Mouse (Mus musculus) liver, embryonic 12.5 days (tissue): Measurements from ENCODE around the gene Hoxd8. TPM values are rescaled to one million over a fixed set of nuclear protein-coding genes. Genes with fewer than 3 reads are reported as not detected.

Experiments
- ATAC-seq: fragments of 200-750 bp; cut with Nextera tagmentation; 2 replicates; pipeline ENCODE4 v1.8.0; 2017; ENCODE audit warnings: moderate number of reproducible peaks, mild to moderate bottlenecking, moderate library complexity
- H3K27ac ChIP-seq: fragments of 300-500 bp; sonication (generic); 2 replicates; pipeline ENCODE4 v1.5.1; 2016; ENCODE audit warnings: mild to moderate bottlenecking
- H3K27me3 ChIP-seq: fragments of 300-500 bp; sonication (generic); replicated peaks from 2 replicates; pipeline ENCODE4 v1.6.1; 2016; ENCODE audit warnings: mild to moderate bottlenecking, moderate library complexity
- H3K36me3 ChIP-seq: fragments of 300-500 bp; sonication (generic); 2 replicates; pipeline ENCODE4 v1.6.1; 2016; ENCODE audit warnings: mild to moderate bottlenecking, moderate library complexity
- H3K4me1 ChIP-seq: fragments of 300-500 bp; sonication (generic); 2 replicates; pipeline ENCODE4 v1.6.1; 2016
- H3K4me2 ChIP-seq: fragments of 300-500 bp; sonication (generic); 2 replicates; pipeline ENCODE4 v1.6.1; 2016; ENCODE audit warnings: mild to moderate bottlenecking, moderate library complexity
- H3K4me3 ChIP-seq: fragments of 300-500 bp; sonication (generic); 2 replicates; pipeline ENCODE4 v1.5.1; 2016; ENCODE audit warnings: mild to moderate bottlenecking, moderate library complexity
- H3K9ac ChIP-seq: fragments of 300-500 bp; sonication (generic); 2 replicates; pipeline ENCODE4 v1.6.1; 2016; ENCODE audit warnings: mild to moderate bottlenecking, moderate library complexity
- H3K9me3 ChIP-seq: fragments of 300-500 bp; sonication (generic); replicated peaks from 2 replicates; pipeline ENCODE4 v1.6.1; 2016; ENCODE audit warnings: mild to moderate bottlenecking, moderate library complexity
- WGBS: fragments of 180-500 bp; shearing (Covaris S2); methylation state at CpG from one replicate; pipeline ENCODE4 v1.1.7; 2016; ENCODE audit not compliant: insufficient replicate concordance; 5-methylcytosine and 5-hydroxymethylcytosine counted together
- polyA plus RNA-seq: library from polyadenylated mRNA; unstranded; fragments of >200 nt; fragmentation: Nextera tagmentation; extraction: Ambion mirVana; gene quantifications from 2 replicates; pipeline ENCODE4 v1.2.1, GENCODE M21; 2016

The Hoxd8 gene
- 0.11 and 0.14 TPM in 2 replicates for polyA plus RNA-seq

GRCm38 (mm10) chr2:74704393-74704998 lies at the start of gene Hoxd8:
Gene Hoxd8 (plus strand): TSS chr2:74704615.
- no peak within 1 kb of the TSS for H3K27ac ChIP-seq
- no peaks in the 10 kb centered on the region for H3K9me3 ChIP-seq
- WGBS = 2% methylated on average over 45 of the region's 52 CpGs
- H3K4me2 ChIP-seq = peak within 1 kb of the TSS; percentile 59
- peaks cover 13% of the 10 kb centered on the region for H3K4me1 ChIP-seq
- H3K9ac ChIP-seq = no peak within 1 kb of the TSS
- ATAC-seq = no peak
- no peaks in the 10 kb centered on the region for H3K36me3 ChIP-seq
- H3K4me3 ChIP-seq = peak within 1 kb of the TSS; percentile 47
- H3K27me3 ChIP-seq = peaks cover 99% of the 10 kb centered on the region

GRCm38 (mm10) chr2:74654743-74655419 lies 49.5 kb upstream of the Hoxd8 start:
- H3K9ac ChIP-seq = no peak overlapping the region
- H3K4me3 ChIP-seq = peak overlapping the region; percentile 36; the same call in 1 of the 2 replicates
- no peaks in the 10 kb centered on the region for H3K9me3 ChIP-seq
- no peaks in the 10 kb centered on the region for H3K36me3 ChIP-seq
- no peak overlapping the region for H3K27ac ChIP-seq
- no peak for ATAC-seq
- whole genome bisulfite sequencing = 5% methylated on average over 14 of the region's 20 CpGs
- H3K27me3 ChIP-seq = peaks cover 90% of the 10 kb centered on the region
- peak overlapping the region; percentile 55; the same call in 1 of the 2 replicates for H3K4me2 ChIP-seq
- H3K4me1 ChIP-seq = peaks cover 13% of the 10 kb centered on the region

- peak overlapping the region; percentile 36 for H3K4me3 ChIP-seq
- no peak overlapping the region for H3K9ac ChIP-seq
- no peaks in the 10 kb centered on the region for H3K9me3 ChIP-seq
- ATAC-seq = no peak
- no peaks in the 10 kb centered on the region for H3K36me3 ChIP-seq
- peak overlapping the region; percentile 55 for H3K4me2 ChIP-seq
- WGBS = 4% methylated on average over 40 of the region's 47 CpGs
- H3K4me1 ChIP-seq = peaks cover 13% of the 10 kb centered on the region
- no peak overlapping the region for H3K27ac ChIP-seq
- peaks cover 90% of the 10 kb centered on the region for H3K27me3 ChIP-seq
Measured at GRCm38 (mm10) chr2:74655420-74655781, 49.0 kb upstream of the Hoxd8 start.

GRCm38 (mm10) chr2:74655821-74656631 lies 48.4 kb upstream of the Hoxd8 start:
- peaks cover 13% of the 10 kb centered on the region for H3K4me1 ChIP-seq
- no peaks in the 10 kb centered on the region for H3K36me3 ChIP-seq
- no peaks in the 10 kb centered on the region for H3K9me3 ChIP-seq
- ATAC-seq = no peak
- peak overlapping the region; percentile 55 for H3K4me2 ChIP-seq
- no peak overlapping the region for H3K27ac ChIP-seq
- no peak overlapping the region for H3K9ac ChIP-seq
- WGBS = 2% methylated on average over 65 of the region's 69 CpGs
- peak overlapping the region; percentile 36 for H3K4me3 ChIP-seq
- peaks cover 90% of the 10 kb centered on the region for H3K27me3 ChIP-seq

GRCm38 (mm10) chr2:74656632-74657021 lies 47.8 kb upstream of the Hoxd8 start:
- Histone ChIP-seq H3K27me3 (peaks cover 91% of the 10 kb centered on the region), H3K9ac (no peak overlapping the region), H3K4me3 (no peak overlapping the region), H3K4me2 (no peak overlapping the region), H3K27ac (no peak overlapping the region), H3K36me3 (no peaks in the 10 kb centered on the region), H3K9me3 (no peaks in the 10 kb centered on the region), H3K4me1 (peaks cover 13% of the 10 kb centered on the region)
- under 1% methylated on average over 4 of the region's 4 CpGs for WGBS
- ATAC-seq = no peak

GRCm38 (mm10) chr2:74657251-74658023 lies 47.0 kb upstream of the Hoxd8 start:
- Histone ChIP-seq H3K4me3 (peak overlapping the region; percentile 5; the same call in 1 of the 2 replicates), H3K9ac (no peak overlapping the region), H3K36me3 (no peaks in the 10 kb centered on the region), H3K4me1 (peaks cover 13% of the 10 kb centered on the region), H3K9me3 (no peaks in the 10 kb centered on the region), H3K4me2 (peak overlapping the region; percentile 6; the same call in 1 of the 2 replicates), H3K27ac (no peak overlapping the region), H3K27me3 (peaks cover 91% of the 10 kb centered on the region)
- 3% methylated on average over 62 of the region's 62 CpGs for WGBS
- ATAC-seq = no peak

- Histone ChIP-seq H3K4me3 (peak overlapping the region; percentile 5; the same call in 1 of the 2 replicates), H3K4me1 (peaks cover 13% of the 10 kb centered on the region), H3K9ac (no peak overlapping the region), H3K27ac (no peak overlapping the region), H3K4me2 (0 out of 2 replicates have a peak overlapping the region, but pooled peaks have one; percentile 6), H3K27me3 (peaks cover 96% of the 10 kb centered on the region), H3K36me3 (no peaks in the 10 kb centered on the region), H3K9me3 (no peaks in the 10 kb centered on the region)
- no peak for ATAC-seq
- 2% methylated on average over 15 of the region's 15 CpGs for WGBS
Measured at GRCm38 (mm10) chr2:74658024-74658666, 46.3 kb upstream of the Hoxd8 start.

GRCm38 (mm10) chr2:74658667-74659371 lies 45.6 kb upstream of the Hoxd8 start:
- Histone ChIP-seq H3K36me3 (no peaks in the 10 kb centered on the region), H3K9ac (no peak overlapping the region), H3K4me1 (peaks cover 13% of the 10 kb centered on the region), H3K27ac (no peak overlapping the region), H3K27me3 (peaks cover 100% of the 10 kb centered on the region), H3K4me3 (no peak overlapping the region), H3K9me3 (no peaks in the 10 kb centered on the region), H3K4me2 (no peak overlapping the region)
- no peak for ATAC-seq
- 3% methylated on average over 47 of the region's 47 CpGs for WGBS

- Histone ChIP-seq H3K27ac (no peak within 1 kb of the TSS), H3K4me2 (no peak within 1 kb of the TSS), H3K9ac (no peak within 1 kb of the TSS), H3K4me1 (peaks cover 13% of the 10 kb centered on the region), H3K36me3 (no peaks in the 10 kb centered on the region), H3K9me3 (no peaks in the 10 kb centered on the region), H3K27me3 (peaks cover 100% of the 10 kb centered on the region), H3K4me3 (no peak within 1 kb of the TSS)
- ATAC-seq = no peak
- WGBS = 4% methylated on average over 28 of the region's 28 CpGs
Measured at GRCm38 (mm10) chr2:74659507-74660005, 44.9 kb upstream of the Hoxd8 start, which contains the start of gene Evx2. Gene Evx2 (minus strand): TSS chr2:74659557.

- H3K4me2 ChIP-seq = no peak overlapping the region
- 4% methylated on average over 30 of the region's 30 CpGs for WGBS
- no peak for ATAC-seq
Measured at GRCm38 (mm10) chr2:74660421-74661375, 43.7 kb upstream of the Hoxd8 start.

More at GRCm38 (mm10) chr2:74660421-74661375, 43.7 kb upstream of the Hoxd8 start:
- Histone ChIP-seq H3K9ac (no peak overlapping the region), H3K27ac (no peak overlapping the region), H3K4me3 (no peak overlapping the region), H3K9me3 (no peaks in the 10 kb centered on the region), H3K4me1 (peaks cover 8% of the 10 kb centered on the region), H3K36me3 (no peaks in the 10 kb centered on the region), H3K27me3 (peaks cover 99% of the 10 kb centered on the region)
